Mouse (Mus musculus) gastrocnemius, adult 8-10 months (tissue): ENCODE data around the gene Zc3h18. TPM values are rescaled to one million over a fixed set of nuclear protein-coding genes. Genes with fewer than 3 reads are reported as not detected.
A peak's percentile ranks its signal among the peaks of the same experiment; 100 is the strongest.

Experiments
- DNase-seq, 2 experiments: peaks; one replicate each; pipeline ENCODE4 v3.0.0; 2022; ENCODE audit warnings: low spot score in 2 of 2
- total RNA-seq, 4 experiments: library from RNA; stranded (reverse); gene quantifications; 2 replicates each; pipeline ENCODE4 v1.2.4; 2022

Gene Zc3h18
- total RNA-seq, 4 experiments from 2014 or later, result 22.9 to 30.7 (median 25.8) TPM

DNA sequence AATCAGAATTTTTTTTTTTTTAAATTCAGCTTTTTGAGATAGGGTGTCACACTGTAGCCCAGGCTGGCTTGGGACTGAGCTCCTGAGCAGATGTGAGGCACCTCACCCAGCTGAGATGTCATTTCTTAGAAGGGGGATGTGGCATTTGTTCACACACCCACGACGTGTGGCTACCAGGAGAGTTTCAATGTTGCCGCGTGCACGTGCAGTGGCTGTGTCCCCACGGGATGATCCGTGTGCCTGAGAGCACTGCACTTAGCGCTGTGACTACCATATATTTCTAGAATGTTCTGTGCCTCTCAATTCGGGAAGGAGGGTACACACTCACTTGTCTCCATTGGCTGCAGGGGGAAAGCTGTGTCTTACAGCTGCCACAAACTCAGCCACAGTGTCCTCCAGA lies 59.7 kb downstream of the Zc3h18 start:
- DNase-seq, result no peak

DNA sequence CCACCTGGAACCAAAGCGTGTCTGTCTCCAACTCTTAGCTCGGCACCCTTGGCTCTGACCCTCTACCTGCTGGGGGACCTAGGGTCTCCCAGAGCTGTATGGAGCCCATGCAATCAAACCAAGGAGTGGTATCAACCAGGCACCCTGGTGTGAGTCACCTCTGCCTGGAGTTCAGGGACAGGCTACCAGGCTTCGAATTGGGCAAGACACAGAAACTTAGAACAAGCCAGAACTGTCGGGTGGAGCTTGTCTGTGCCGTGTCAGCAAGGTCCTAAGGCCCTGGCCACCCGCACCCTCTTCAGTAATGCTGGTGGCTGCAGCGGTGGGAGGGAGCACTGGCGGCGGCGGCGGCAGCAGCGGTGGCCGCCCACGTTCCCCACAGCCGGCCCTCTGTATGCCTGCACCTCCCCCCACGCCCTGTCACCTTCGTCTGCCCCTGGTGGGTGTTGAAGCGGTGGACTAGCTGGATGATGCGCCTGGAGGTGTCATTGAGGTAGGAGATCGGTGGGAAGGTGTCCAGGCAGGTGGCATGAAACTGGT lies 60.2 kb downstream of the Zc3h18 start:
- no peak for DNase-seq

DNA sequence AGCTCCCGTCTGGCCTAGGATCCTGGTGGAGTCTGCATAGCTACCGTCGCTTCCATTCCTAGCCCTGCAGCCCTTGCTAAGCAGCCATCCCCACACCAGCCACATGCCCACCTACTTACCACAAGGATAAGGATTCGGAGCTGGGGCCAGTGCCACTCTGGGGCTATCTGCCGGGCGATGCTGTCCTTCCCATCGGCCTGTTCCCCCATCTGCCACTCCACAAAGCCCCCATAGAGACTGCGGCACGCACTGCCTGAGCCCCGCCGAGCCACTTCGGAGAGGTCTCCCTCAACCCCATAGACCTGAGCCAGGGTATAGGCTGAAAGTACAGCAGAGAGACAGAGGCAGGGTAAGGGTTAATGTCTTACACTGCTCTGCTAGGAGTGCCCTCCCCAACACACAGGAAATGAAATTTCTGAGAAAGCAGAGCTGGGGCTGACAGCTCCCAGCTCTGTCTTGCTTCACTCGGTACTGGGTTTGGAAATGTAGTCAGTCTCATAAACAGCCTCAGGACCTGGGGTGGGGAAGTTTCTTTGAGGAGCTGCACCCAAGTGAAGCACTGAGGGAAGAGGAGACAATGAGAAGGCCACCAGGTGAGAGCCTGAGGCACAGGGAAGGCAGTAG lies 61.4 kb downstream of the Zc3h18 start:
- no peak for DNase-seq

DNA sequence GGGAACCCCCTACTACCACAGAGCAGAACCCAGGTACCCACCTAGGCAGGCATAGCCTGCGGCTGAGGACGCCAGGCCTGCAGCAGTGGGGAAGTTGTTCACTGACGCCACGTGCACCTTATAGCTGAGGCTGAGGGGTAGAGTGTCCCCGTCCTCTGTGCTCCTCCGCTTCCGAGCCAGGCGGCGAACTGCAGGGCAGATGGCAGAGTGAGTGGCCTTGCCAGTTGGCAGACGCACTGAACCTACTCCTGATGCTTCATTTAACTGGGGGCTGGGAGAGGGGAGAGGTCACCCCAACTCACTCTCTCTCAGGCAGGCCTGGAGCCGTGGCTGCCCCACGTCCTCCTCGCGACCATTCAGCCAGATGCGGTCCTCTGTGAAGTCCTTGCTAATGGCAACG lies 62.9 kb downstream of the Zc3h18 start:
- DNase-seq, result no peak

DNA sequence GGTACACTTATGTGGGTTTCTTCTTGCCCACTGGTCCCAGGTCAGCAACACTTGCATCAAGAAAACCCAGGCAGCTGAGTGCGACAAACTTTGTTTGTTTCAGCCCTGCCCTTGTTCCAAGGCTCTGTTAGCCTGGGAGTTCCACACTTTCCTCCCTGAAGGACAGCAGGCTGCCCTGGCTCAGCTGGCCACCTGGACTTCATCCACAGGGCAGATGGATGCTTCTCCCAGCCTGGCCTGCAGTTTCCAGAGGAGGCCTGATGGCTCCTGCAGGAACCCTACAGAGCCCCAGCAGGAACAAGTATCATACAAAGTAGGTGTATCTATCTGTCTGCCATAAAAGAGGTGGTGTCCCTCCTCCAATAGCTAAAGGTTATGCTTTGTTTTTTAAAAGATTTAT lies 64.9 kb downstream of the Zc3h18 start:
- DNase-seq, result no peak

DNA sequence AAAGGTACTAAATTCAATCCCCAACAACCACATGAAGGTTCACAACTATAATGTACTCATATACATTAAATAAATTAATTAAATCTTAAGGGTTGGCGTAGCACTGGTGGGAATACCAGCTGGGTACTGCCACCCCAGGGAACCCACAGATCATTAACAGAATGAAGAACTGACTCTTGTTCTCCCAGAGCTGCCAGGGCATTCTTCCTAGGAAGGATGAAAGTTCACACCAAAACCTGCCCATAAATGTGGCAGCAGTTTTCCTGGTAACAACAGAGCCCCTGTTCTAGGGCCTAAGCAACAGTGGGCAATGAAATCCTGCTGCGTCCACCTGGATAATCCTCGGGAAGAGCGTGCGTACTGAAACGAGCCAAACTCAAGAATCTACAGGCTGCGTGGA lies 65.9 kb downstream of the Zc3h18 start:
- no peak for DNase-seq

GRCm38 (mm10) chr8:122442781-122443180 lies 66.4 kb downstream of the Zc3h18 start:
- DNase-seq, result no peak

DNA sequence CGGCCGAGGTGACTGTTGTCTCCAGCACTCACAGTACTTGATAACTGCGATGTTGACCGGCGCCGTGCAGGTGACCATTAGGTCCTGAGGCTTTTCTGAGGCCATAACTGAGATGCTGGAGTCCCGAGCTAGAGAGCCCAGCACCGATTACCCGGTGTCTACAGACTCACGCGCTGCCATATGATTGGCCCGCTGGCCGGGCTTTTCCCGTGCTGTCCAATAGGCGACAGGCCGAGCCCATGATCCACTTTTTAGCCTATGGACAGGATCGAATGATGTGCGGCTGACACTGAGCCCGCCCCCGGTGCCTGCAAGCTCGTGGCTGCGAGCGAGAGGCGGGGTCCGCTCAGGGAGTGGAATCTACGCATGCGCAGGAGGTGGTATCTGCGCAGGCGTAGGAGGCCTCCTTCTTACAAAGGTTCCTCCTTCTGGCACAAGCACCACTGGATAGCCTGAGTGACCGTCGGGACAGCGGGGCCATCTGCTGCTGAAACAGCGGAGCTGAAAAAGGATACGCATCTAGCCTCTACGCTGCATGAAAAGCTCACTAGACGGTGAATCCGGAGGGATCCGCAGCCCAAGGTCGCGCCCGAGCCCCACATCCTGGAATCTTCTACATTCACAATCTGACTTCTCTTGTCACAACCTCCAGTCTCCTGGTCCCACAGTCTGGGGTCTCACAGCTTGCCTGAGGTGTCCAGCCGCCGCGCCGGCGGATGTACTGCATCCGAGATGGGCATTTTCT lies 67.0 kb downstream of the Zc3h18 start, which contains the start of gene Mvd:
Gene Mvd (minus strand): TSS at position 161 of the 745 bp plus-strand sequence.
- DNase-seq, result peak; percentile 99

DNA sequence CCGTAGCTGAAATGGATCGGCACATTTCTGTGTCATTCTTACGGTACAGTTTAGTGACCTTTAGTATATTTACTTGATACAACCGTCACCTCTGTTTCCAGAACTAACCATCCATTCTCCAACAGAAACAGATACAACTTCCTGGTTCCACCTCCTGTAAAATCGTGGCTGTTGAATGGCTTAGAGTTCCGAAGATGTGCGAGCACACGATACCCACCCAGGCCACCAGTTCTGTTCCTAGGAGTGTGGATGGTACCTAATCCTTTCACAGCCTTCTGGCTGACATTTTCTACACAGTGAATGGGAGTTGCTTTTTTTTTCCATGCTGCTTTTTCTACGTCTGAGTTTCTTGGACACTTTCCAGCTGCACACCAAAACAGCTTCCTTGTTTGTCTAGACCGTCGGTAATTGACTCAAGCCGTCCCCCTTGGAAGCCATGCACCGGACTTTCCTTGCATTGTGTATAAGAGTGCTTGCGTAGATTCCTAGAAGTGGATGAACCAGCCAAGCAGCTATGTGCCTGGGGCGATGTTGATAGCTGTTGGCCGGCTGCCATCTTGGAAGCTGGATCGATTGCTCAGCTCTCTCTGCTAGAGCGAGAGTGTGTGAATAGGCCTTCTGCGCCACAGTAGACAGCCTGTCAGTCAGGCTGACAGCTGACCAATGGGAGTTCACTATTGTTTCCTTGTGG lies 67.8 kb downstream of the Zc3h18 start:
- peak; percentile 71 to 80 for DNase-seq

DNA sequence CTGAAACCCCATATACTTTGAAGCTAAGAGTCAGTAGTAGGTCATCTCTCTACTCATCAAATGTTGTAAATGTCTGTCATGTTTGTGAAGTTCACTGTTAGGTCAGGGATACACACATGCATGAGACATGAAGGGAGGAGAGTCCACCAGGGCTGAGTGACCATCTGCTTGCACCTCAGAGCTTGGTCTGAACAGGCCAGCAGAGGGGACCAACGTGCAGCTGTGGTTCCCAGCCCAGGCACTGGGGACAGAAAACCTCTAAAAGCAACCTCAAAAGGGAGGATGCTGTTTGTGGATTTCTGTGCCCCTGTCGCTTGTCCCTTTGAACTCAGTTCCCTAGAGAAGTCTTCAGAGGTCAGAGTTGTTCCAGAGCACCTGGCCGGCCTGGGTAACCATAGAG lies 68.8 kb downstream of the Zc3h18 start:
- DNase-seq, result no peak

- peak; percentile 61 to 80 for DNase-seq
These were observed 74.8 kb downstream of the Zc3h18 start for GRCm38 (mm10) chr8:122451161-122451703.

GRCm38 (mm10) chr8:122452154-122452553 lies 75.7 kb downstream of the Zc3h18 start:
- DNase-seq, result peak in 1 of 2 experiments; percentile 79

DNA sequence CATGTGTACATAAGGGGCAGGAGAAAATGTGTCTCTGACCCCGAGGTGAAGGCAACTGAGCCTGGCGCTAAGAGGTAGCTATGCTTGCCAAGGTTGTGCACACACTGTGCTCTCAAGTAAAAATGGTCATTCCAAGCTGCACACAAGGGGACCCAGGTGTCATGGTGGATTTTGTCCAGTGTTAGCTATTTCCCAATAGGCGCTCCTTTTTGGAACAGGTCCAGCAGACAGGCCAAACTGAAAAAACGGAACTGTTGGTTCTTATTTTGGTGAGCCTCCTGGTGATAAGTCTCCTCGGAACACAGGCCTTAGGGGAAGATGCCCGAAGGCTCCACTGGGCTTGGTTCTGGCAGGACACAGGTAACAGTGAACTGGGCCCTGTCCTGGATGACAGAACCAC lies 78.0 kb downstream of the Zc3h18 start:
- no peak for DNase-seq

DNA sequence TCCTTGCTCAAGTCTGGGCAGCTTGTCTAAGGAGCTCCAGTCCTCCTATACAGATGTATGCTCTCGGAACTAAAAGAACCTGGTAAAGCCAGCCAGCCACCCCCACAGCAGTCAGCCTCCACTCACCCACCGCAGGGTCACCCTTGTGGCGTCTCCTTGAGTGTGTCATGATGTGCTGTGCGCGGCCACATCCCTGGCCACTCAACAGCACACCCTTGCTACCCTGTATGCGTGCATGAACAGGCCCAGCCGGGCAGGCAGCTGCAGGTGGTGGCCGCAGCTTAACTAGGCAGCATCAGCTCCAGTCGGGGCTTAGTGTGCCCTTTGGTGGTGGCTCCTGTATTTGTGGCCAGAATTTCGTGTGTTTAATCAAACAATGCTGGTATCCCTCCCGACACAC lies 80.8 kb downstream of the Zc3h18 start:
- DNase-seq, result no peak

DNA sequence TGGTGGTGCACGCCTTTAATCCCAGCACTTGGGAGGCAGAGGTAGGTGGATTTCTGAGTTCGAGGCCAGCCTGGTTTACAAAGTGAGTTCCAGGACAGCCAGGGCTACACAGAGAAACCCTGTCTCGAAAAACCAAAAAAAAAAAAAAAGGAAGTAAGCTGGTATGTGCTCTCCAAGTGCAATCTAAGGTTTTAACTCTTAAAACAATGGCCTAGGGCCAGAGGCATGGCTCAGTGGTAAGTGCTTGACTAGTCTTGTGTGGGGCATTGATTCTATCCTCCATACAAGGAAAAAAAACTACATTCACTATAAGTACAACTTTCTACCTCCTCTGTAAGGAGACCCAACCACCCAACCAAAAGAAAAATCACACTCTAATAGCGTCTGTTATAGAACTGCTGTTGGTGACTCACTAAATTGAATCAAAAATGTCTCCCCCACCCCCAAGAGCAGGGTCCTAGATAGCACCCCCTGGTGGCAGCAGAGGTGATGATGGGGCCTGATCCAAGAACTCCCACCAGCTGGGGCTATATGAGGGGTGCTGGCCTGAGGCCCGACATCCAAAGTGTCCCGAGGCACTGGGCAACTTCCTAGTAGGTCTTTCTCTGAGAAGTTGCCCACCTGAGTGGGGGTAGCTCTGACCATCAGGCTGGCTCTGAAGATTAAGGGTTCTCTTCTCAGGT lies 83.0 kb downstream of the Zc3h18 start:
- no peak for DNase-seq

GRCm38 (mm10) chr8:122459990-122460389 lies 83.6 kb downstream of the Zc3h18 start:
- no peak for DNase-seq

- DNase-seq, result peak; percentile 73 to 81
These were observed 84.4 kb downstream of the Zc3h18 start, which contains the start of gene Snai3 for GRCm38 (mm10) chr8:122460524-122461472. TSS of gene Snai3 (minus strand) at chr8:122460733.

- no peak for DNase-seq
These were observed 85.2 kb downstream of the Zc3h18 start for GRCm38 (mm10) chr8:122461473-122462148.

- DNase-seq, result no peak
These were observed 86.1 kb downstream of the Zc3h18 start for GRCm38 (mm10) chr8:122462510-122462909.
